Mouse (Mus musculus) CH12.LX (cell line): Measurements from ENCODE around the gene Chrm3. TPM values are rescaled to one million over a fixed set of nuclear protein-coding genes. Genes with fewer than 3 reads are reported as not detected.
A peak's percentile ranks its signal among the peaks of the same experiment; 100 is the strongest.

Experiments used
- DNase-seq: peaks from one replicate; pipeline ENCODE4 v3.0.0-alpha.2; 2013; ENCODE audit errors: extremely low read depth
- H3K27ac ChIP-seq: 2 replicates; pipeline ENCODE4 v1.5.1; 2012; ENCODE audit warnings: low read depth, mild to moderate bottlenecking, control low read depth, moderate library complexity; ENCODE audit not compliant: insufficient read depth
- H3K27me3 ChIP-seq: replicated peaks from 2 replicates; pipeline ENCODE3; 2012; ENCODE audit warnings: inconsistent platforms
- H3K36me3 ChIP-seq, 2 experiments: replicated peaks in 1 of 2; 2 replicates each; pipeline versions ENCODE3 to v1.6.1; 2012; ENCODE audit warnings: inconsistent platforms in 1 of 2, low read length in 1 of 2, mild to moderate bottlenecking in 1 of 2, mixed read lengths in 1 of 2, moderate library complexity in 1 of 2; ENCODE audit not compliant: control insufficient read depth in 1 of 2, insufficient read depth in 1 of 2
- H3K4me1 ChIP-seq, 2 experiments: 2 replicates each; pipeline ENCODE4 v1.6.1; 2012; ENCODE audit warnings: inconsistent platforms in 1 of 2, moderate library complexity in 1 of 2; ENCODE audit not compliant: insufficient read depth in 2 of 2, control insufficient read depth in 1 of 2
- H3K4me2 ChIP-seq: 2 replicates; pipeline ENCODE4 v1.6.1; 2012; ENCODE audit warnings: low read depth, mild to moderate bottlenecking, control low read depth; ENCODE audit not compliant: poor library complexity, insufficient read depth, severe bottlenecking
- H3K4me3 ChIP-seq, 3 experiments: fragments of 150-350 bp in 1 of 3; sonication (generic) in 1 of 3; replicated peaks in 1 of 3; 2 replicates each; pipeline versions ENCODE3 to v1.5.1; 2011 to 2012; ENCODE audit warnings: low read depth in 2 of 3, low read length in 2 of 3, mild to moderate bottlenecking in 2 of 3, moderate library complexity in 2 of 3, control low read depth in 1 of 3, improper control_type of control experiment in 1 of 3, inconsistent platforms in 1 of 3, mixed read lengths in 1 of 3; ENCODE audit not compliant: poor library complexity in 1 of 3
- H3K79me2 ChIP-seq: replicated peaks from 2 replicates; pipeline ENCODE4 v1.6.1; 2012; ENCODE audit warnings: mild to moderate bottlenecking, moderate library complexity; ENCODE audit not compliant: control insufficient read depth, poor library complexity, insufficient read depth, severe bottlenecking; ENCODE audit errors: extremely low read depth
- H3K9ac ChIP-seq: 2 replicates; pipeline ENCODE4 v1.6.1; 2012; ENCODE audit warnings: low read depth, mild to moderate bottlenecking, control low read depth, moderate library complexity; ENCODE audit not compliant: insufficient read depth
- H3K9me3 ChIP-seq: replicated peaks from 2 replicates; pipeline ENCODE3; 2012; ENCODE audit warnings: low read length, inconsistent platforms, mixed read lengths
- BHLHE40 ChIP-seq: IDR thresholded peaks from 2 replicates; pipeline ENCODE4 v1.6.1; 2011; ENCODE audit warnings: mild to moderate bottlenecking, low read depth, low read length, improper control_type of control experiment
- CHD2 ChIP-seq: IDR thresholded peaks from 2 replicates; pipeline ENCODE4 v1.6.1; 2011; ENCODE audit warnings: low read length, improper control_type of control experiment
- CTCF ChIP-seq, 2 experiments: IDR thresholded peaks in 1 of 2; conservative IDR thresholded peaks in 1 of 2; 2 replicates each; pipeline ENCODE4 v1.5.1; 2011 to 2012; ENCODE audit warnings: low read depth in 2 of 2, low read length in 2 of 2, improper control_type of control experiment in 1 of 2, inconsistent platforms in 1 of 2, mild to moderate bottlenecking in 1 of 2, moderate library complexity in 1 of 2
- E2F4 ChIP-seq: IDR thresholded peaks from 2 replicates; pipeline ENCODE4 v1.6.1; 2011; ENCODE audit warnings: low read depth, low read length, improper control_type of control experiment; ENCODE audit not compliant: insufficient replicate concordance
- ETS1 ChIP-seq: conservative IDR thresholded peaks from 2 replicates; pipeline ENCODE4 v1.6.1; 2012; ENCODE audit warnings: low read depth, mild to moderate bottlenecking, inconsistent platforms, low read length, improper control_type of control experiment, moderate library complexity
- GABPA ChIP-seq: IDR thresholded peaks from 2 replicates; pipeline ENCODE4 v1.6.1; 2012; ENCODE audit warnings: low read depth, low read length, improper control_type of control experiment, inconsistent platforms; ENCODE audit not compliant: insufficient replicate concordance
- HCFC1 ChIP-seq: IDR thresholded peaks from 2 replicates; pipeline ENCODE4 v1.6.1; 2012; ENCODE audit warnings: low read depth, mild to moderate bottlenecking, inconsistent platforms, low read length, improper control_type of control experiment
- JUN ChIP-seq: IDR thresholded peaks from 2 replicates; pipeline ENCODE4 v1.6.1; 2011; ENCODE audit warnings: low read depth, mild to moderate bottlenecking, low read length, improper control_type of control experiment, moderate library complexity; ENCODE audit not compliant: insufficient read depth
- JUND ChIP-seq: conservative IDR thresholded peaks from 2 replicates; pipeline ENCODE4 v1.6.1; 2011; ENCODE audit warnings: low read depth, low read length, improper control_type of control experiment
- MXI1 ChIP-seq: IDR thresholded peaks from 2 replicates; pipeline ENCODE4 v1.6.1; 2011; ENCODE audit warnings: mild to moderate bottlenecking, low read depth, low read length, improper control_type of control experiment
- MYC ChIP-seq: IDR thresholded peaks from 2 replicates; pipeline ENCODE4 v1.6.1; 2011; ENCODE audit warnings: low read depth, mild to moderate bottlenecking, improper control_type of control experiment, low read length
- NELFE ChIP-seq: IDR thresholded peaks from 2 replicates; pipeline ENCODE4 v1.6.1; 2011; ENCODE audit warnings: low read depth, low read length, improper control_type of control experiment
- NRF1 ChIP-seq: IDR thresholded peaks from 2 replicates; pipeline ENCODE4 v1.6.1; 2014; ENCODE audit warnings: low read depth, mild to moderate bottlenecking, inconsistent platforms, low read length, improper control_type of control experiment, moderate library complexity
- PAX5 ChIP-seq: IDR thresholded peaks from 2 replicates; pipeline ENCODE4 v1.6.1; 2012; ENCODE audit warnings: low read length, inconsistent platforms, mixed read lengths
- POLR2A ChIP-seq: IDR thresholded peaks from 2 replicates; pipeline ENCODE4 v1.6.1; 2011; ENCODE audit warnings: low read depth, mild to moderate bottlenecking, improper control_type of control experiment, low read length
- POLR2AphosphoS2 ChIP-seq: IDR thresholded peaks from 2 replicates; pipeline ENCODE4 v1.6.1; 2011; ENCODE audit warnings: low read depth, low read length, improper control_type of control experiment
- TBP ChIP-seq: conservative IDR thresholded peaks from 2 replicates; pipeline ENCODE4 v1.6.1; 2011; ENCODE audit warnings: low read depth, low read length, improper control_type of control experiment
- USF1 ChIP-seq: IDR thresholded peaks from 2 replicates; pipeline ENCODE4 v1.6.1; 2014; ENCODE audit warnings: low read depth, mild to moderate bottlenecking, inconsistent platforms, low read length, improper control_type of control experiment
- USF2 ChIP-seq: conservative IDR thresholded peaks from 2 replicates; pipeline ENCODE4 v1.6.1; 2011; ENCODE audit warnings: low read depth, low read length, improper control_type of control experiment
- ZMIZ1 ChIP-seq: IDR thresholded peaks from 2 replicates; pipeline ENCODE4 v1.6.1; 2012; ENCODE audit warnings: low read depth, mild to moderate bottlenecking, inconsistent platforms, low read length, improper control_type of control experiment
- dilution Hi-C: fragments of 300-500 bp; cut with MboI; formaldehyde crosslinking; loops from 2 replicates; pipeline ENCODE4 v1.14.3; 2020; ENCODE audit warnings: low sequenced_read_pairs; ENCODE audit not compliant: extremely low pct_unique_long_range_greater_than_20kb, extremely low pct_ligation_motif_present
- in situ Hi-C: fragments of 300-500 bp; cut with MboI; formaldehyde crosslinking; loops from 3 replicates; pipeline ENCODE4 v1.14.3; 2019; ENCODE audit warnings: low sequenced_read_pairs, low pct_ligation_motif_present, low pct_unique_long_range_greater_than_20kb, mixed read lengths
- polyA plus RNA-seq: library from polyadenylated mRNA; unstranded; fragments of >175 nt; gene quantifications from 2 replicates; pipeline ENCODE4 v1.2.1, GENCODE M21; 2012; ENCODE audit warnings: low read depth; ENCODE audit not compliant: insufficient read length
- total RNA-seq, 2 experiments: library from RNA; depleted of rRNA; stranded (reverse); fragments of 300-350 nt in 1 of 2; fragments of >200 nt in 1 of 2; gene quantifications; 2 replicates each; pipeline ENCODE4 v1.2.3; 2012 to 2014

Chrm3 gene
- total and polyA plus RNA-seq, 3 experiments: not detected

DNA sequence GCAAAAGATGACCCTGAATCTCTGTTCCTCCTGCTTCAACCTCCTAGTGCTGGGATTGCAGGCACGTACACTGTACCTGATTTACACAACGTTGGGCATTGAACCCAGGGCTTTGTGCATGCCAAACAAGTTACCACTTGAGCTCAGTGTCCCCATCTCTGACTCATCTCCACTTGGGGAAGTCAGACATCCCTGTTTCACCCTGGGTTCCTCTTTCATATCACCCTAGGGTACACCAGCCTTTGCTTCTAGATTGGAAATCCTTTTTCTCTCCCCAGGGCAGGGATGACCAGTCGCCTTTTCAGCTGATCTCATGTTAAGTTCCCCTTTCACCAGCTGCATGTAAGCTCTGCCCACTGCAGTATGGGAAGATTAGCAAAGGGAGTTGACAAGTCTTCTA is 487.3 kb downstream of the Chrm3 start (continued):
- TF ChIP-seq USF1 (no peak), ZMIZ1 (peak; percentile 38; the same call in 1 of the 2 replicates), JUND (0 out of 2 replicates have a peak, but pooled peaks have one; percentile 31), TBP (no peak), CTCF (conservative IDR thresholded peaks at IDR 0.05 in 1 of 2, IDR thresholded peaks at IDR 0.05 in 1 of 2; ENCODE audit: low read depth in 2 of 2, low read length in 2 of 2) (no peak), BHLHE40 (peak; percentile 56; the same call in 1 of the 2 replicates)

DNA sequence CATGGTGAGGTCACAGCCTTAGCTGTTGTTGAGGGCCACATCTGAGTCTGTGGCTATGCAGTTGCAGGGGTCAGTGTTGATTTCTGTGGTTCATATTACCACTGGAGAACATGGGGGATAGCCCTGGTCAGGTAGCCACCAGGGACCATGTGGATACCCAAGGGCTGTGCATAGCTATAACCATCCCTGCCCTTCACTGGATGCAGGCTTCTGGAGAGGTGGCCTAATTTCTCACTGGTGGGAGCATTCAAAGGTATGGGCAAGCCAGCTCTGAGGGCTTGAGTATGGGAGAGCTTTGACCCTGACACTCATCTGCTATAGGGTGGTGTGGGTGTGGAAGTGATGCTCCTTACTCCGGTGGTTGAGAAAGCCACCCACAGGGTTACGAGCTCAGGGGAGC is 494.5 kb downstream of the Chrm3 start:
- dilution Hi-C loops: no loop called here
- TF ChIP-seq CTCF (conservative IDR thresholded peaks at IDR 0.05 in 1 of 2, IDR thresholded peaks at IDR 0.05 in 1 of 2; ENCODE audit: low read depth in 2 of 2, low read length in 2 of 2) (no peak), HCFC1 (no peak), ETS1 (no peak), MYC (no peak), GABPA (no peak), JUN (no peak), USF1 (no peak), USF2 (no peak), E2F4 (no peak), NRF1 (no peak), POLR2A (no peak), CHD2 (no peak), NELFE (no peak), PAX5 (no peak)

DNA sequence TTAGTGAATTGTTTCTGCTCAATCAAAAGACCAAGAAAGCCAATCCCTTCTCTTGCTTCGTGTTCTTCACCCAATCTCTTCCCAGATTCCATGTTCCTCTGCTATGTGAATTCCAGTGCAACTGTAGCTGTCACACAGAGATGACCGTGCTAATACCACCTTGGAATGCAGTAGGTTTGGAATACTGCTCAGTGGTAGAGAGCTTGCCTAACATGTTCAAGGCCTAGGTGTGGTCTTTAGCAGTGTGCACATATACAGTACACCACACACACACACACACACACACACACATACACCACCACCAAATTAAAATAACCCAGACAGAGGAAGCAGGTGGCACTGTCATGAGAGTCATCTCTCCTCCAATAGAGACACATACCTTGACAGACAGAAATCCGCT is 513.1 kb downstream of the Chrm3 start:
- no peak overlapping the region for H3K4me2 ChIP-seq
- H3K9me3 ChIP-seq: no peaks in the 10 kb centered on the region
- no peaks in the 10 kb centered on the region for H3K4me1 ChIP-seq
- no peak overlapping the region for H3K27ac ChIP-seq
- dilution Hi-C loops (no loop called here), in situ Hi-C loops (loop anchor here (10.0 kb wide), 1 partner anchor 653 kb away; no protein-coding TSS in a partner anchor)
- TF ChIP-seq MXI1: no peak
- no peak for TF ChIP-seq JUND
- TF ChIP-seq BHLHE40: no peak
- no peak for TF ChIP-seq POLR2AphosphoS2
- H3K9ac ChIP-seq: no peak overlapping the region
- no peaks in the 10 kb centered on the region for H3K27me3 ChIP-seq
- H3K36me3 ChIP-seq: no peaks in the 10 kb centered on the region
- DNase-seq: no peak
- H3K4me3 ChIP-seq: no peak overlapping the region
- H3K79me2 ChIP-seq: no peaks in the 10 kb centered on the region

More for the DNA sequence above, 494.5 kb downstream of the Chrm3 start:
- in situ Hi-C loops: no loop called here
- H3K36me3 ChIP-seq: no peaks in the 10 kb centered on the region
- no peak overlapping the region for H3K9ac ChIP-seq
- no peak overlapping the region for H3K27ac ChIP-seq
- no peak for DNase-seq
- H3K4me2 ChIP-seq: no peak overlapping the region
- no peaks in the 10 kb centered on the region for H3K79me2 ChIP-seq
- H3K9me3 ChIP-seq: no peaks in the 10 kb centered on the region
- no peaks in the 10 kb centered on the region for H3K4me1 ChIP-seq
- H3K27me3 ChIP-seq: no peaks in the 10 kb centered on the region
- no peak overlapping the region for H3K4me3 ChIP-seq
